Mouse (Mus musculus) spleen, adult 2 months (tissue): Measurements from ENCODE around the gene Pidd1.
"Not testable (repeated sequence)": the region's sequence is repeated elsewhere in the genome, so short reads cannot be mapped to it uniquely, and the experiment has no call there.

ENCODE experiments used
- CTCF ChIP-seq: fragments of 200-500 bp; IDR thresholded peaks from 2 replicates; pipeline ENCODE4 v1.5.1; 2011; ENCODE audit warnings: mild to moderate bottlenecking, inconsistent platforms; ENCODE audit not compliant: insufficient read depth, insufficient read length, insufficient replicate concordance; ENCODE audit errors: extremely low read depth
- POLR2A ChIP-seq: fragments of 200-500 bp; IDR thresholded peaks from 2 replicates; pipeline ENCODE4 v1.6.1; 2011; ENCODE audit warnings: low read depth, low read length, inconsistent platforms

- TF ChIP-seq CTCF, POLR2A: not testable (repeated sequence)
These were observed 2.5 kb upstream of the Pidd1 start for GRCm38 (mm10) chr7:141446374-141446773.
